Mouse (Mus musculus): ENCODE measurements around the gene Flvcr1. TPM values are rescaled to one million over a fixed set of nuclear protein-coding genes. Genes with fewer than 3 reads are reported as not detected.

The Flvcr1 gene
- 10.3 and 11.6 TPM in 2 replicates for polyA plus RNA-seq (2014; fragmentation: Nextera tagmentation; extraction: Ambion mirVana)

- ATAC-seq (ENCODE audit: low FRiP score), result peak; percentile 98
- peak; percentile 97 for DNase-seq (ENCODE audit: low spot score)
- WGBS, result under 1% methylated on average over 49 of the region's 50 CpGs
Observed at GRCm38 (mm10) chr1:191026021-191026713, at the start of gene Flvcr1. Gene Flvcr1 (minus strand): TSS chr1:191026158.

GRCm38 (mm10) chr1:191075199-191075883 lies 49.4 kb upstream of the Flvcr1 start:
- 66% methylated on average over 10 of the region's 10 CpGs for WGBS
- Histone ChIP-seq H3K27ac (no peak overlapping the region), H3K9me3 (ENCODE audit: control insufficient read depth, low read length) (no peaks in the 10 kb centered on the region), H3K36me3 (replicated peaks; ENCODE audit: control insufficient read depth, insufficient read depth) (peaks cover 3% of the 10 kb centered on the region), H3K27me3 (ENCODE audit: control insufficient read depth, insufficient read depth, low read length) (no peaks in the 10 kb centered on the region), H3K4me1 (replicated peaks; ENCODE audit: control insufficient read depth, insufficient read depth, low read length) (no peaks in the 10 kb centered on the region), H3K4me2 (replicated peaks) (no peak overlapping the region), H3K4me3 (replicated peaks; ENCODE audit: low read length) (no peak overlapping the region), H3K9ac (no peak overlapping the region)
- peak; percentile 80 for DNase-seq (ENCODE audit: low spot score)
- no peak for ATAC-seq (ENCODE audit: low FRiP score)

More at GRCm38 (mm10) chr1:191026021-191026713, at the start of gene Flvcr1:
- Histone ChIP-seq H3K4me2 (replicated peaks) (peak within 1 kb of the TSS; percentile 99), H3K4me1 (replicated peaks; ENCODE audit: control insufficient read depth, insufficient read depth, low read length) (peaks cover 20% of the 10 kb centered on the region), H3K4me3 (replicated peaks; ENCODE audit: low read length) (peak within 1 kb of the TSS; percentile 75), H3K9ac (peak within 1 kb of the TSS; percentile 90), H3K27me3 (ENCODE audit: control insufficient read depth, insufficient read depth, low read length) (no peaks in the 10 kb centered on the region), H3K9me3 (ENCODE audit: control insufficient read depth, low read length) (no peaks in the 10 kb centered on the region), H3K27ac (peak within 1 kb of the TSS; percentile 89), H3K36me3 (replicated peaks; ENCODE audit: control insufficient read depth, insufficient read depth) (peaks cover 8% of the 10 kb centered on the region; the same call in 1 of the 2 replicates)

GRCm38 (mm10) chr1:191073486-191073885 lies 47.5 kb upstream of the Flvcr1 start:
- Histone ChIP-seq H3K27me3 (ENCODE audit: control insufficient read depth, insufficient read depth, low read length) (no peaks in the 10 kb centered on the region), H3K36me3 (replicated peaks; ENCODE audit: control insufficient read depth, insufficient read depth) (peaks cover 8% of the 10 kb centered on the region), H3K4me1 (replicated peaks; ENCODE audit: control insufficient read depth, insufficient read depth, low read length) (no peaks in the 10 kb centered on the region), H3K4me2 (replicated peaks) (no peak overlapping the region), H3K27ac (no peak overlapping the region), H3K9me3 (ENCODE audit: control insufficient read depth, low read length) (no peaks in the 10 kb centered on the region), H3K4me3 (replicated peaks; ENCODE audit: low read length) (no peak overlapping the region), H3K9ac (no peak overlapping the region)
- 90% methylated on average over 4 of the region's 4 CpGs for WGBS
- ATAC-seq (ENCODE audit: low FRiP score), result no peak
- no peak for DNase-seq (ENCODE audit: low spot score)

- no peak for ATAC-seq (ENCODE audit: low FRiP score)
- no peak overlapping the region for H3K4me2 ChIP-seq (replicated peaks)
- no peaks in the 10 kb centered on the region for H3K27me3 ChIP-seq (ENCODE audit: control insufficient read depth, insufficient read depth, low read length)
- no peak overlapping the region for H3K27ac ChIP-seq
- H3K4me1 ChIP-seq (replicated peaks; ENCODE audit: control insufficient read depth, insufficient read depth, low read length), result no peaks in the 10 kb centered on the region
- no peak overlapping the region for H3K4me3 ChIP-seq (replicated peaks; ENCODE audit: low read length)
- WGBS, result 78% methylated on average over 6 of the region's 6 CpGs
- no peak overlapping the region for H3K9ac ChIP-seq
- H3K9me3 ChIP-seq (ENCODE audit: control insufficient read depth, low read length), result no peaks in the 10 kb centered on the region
- peaks cover 8% of the 10 kb centered on the region for H3K36me3 ChIP-seq (replicated peaks; ENCODE audit: control insufficient read depth, insufficient read depth)
- no peak for DNase-seq (ENCODE audit: low spot score)
Observed at GRCm38 (mm10) chr1:191073001-191073400, 47.0 kb upstream of the Flvcr1 start.

- Histone ChIP-seq H3K36me3 (replicated peaks; ENCODE audit: control insufficient read depth, insufficient read depth) (peaks cover 8% of the 10 kb centered on the region), H3K9me3 (ENCODE audit: control insufficient read depth, low read length) (no peaks in the 10 kb centered on the region), H3K4me2 (replicated peaks) (no peak overlapping the region), H3K9ac (no peak overlapping the region), H3K4me1 (replicated peaks; ENCODE audit: control insufficient read depth, insufficient read depth, low read length) (no peaks in the 10 kb centered on the region), H3K4me3 (replicated peaks; ENCODE audit: low read length) (no peak overlapping the region), H3K27ac (no peak overlapping the region), H3K27me3 (ENCODE audit: control insufficient read depth, insufficient read depth, low read length) (no peaks in the 10 kb centered on the region)
- 93% methylated on average over 16 of the region's 16 CpGs for WGBS
- DNase-seq (ENCODE audit: low spot score) (no peak), ATAC-seq (ENCODE audit: low FRiP score) (no peak)
Observed at GRCm38 (mm10) chr1:191072329-191072913, 46.5 kb upstream of the Flvcr1 start.

- WGBS, result 91% methylated on average over 6 of the region's 6 CpGs
Observed at GRCm38 (mm10) chr1:191071613-191072012, 45.7 kb upstream of the Flvcr1 start.

GRCm38 (mm10) chr1:191070259-191070658 lies 44.3 kb upstream of the Flvcr1 start:
- no peaks in the 10 kb centered on the region for H3K9me3 ChIP-seq (ENCODE audit: control insufficient read depth, low read length)
- no peaks in the 10 kb centered on the region for H3K27me3 ChIP-seq (ENCODE audit: control insufficient read depth, insufficient read depth, low read length)
- no peak overlapping the region for H3K4me2 ChIP-seq (replicated peaks)
- DNase-seq (ENCODE audit: low spot score), result no peak
- WGBS, result 87% methylated on average over 4 of the region's 4 CpGs
- peaks cover 8% of the 10 kb centered on the region; the same call in 1 of the 2 replicates for H3K36me3 ChIP-seq (replicated peaks; ENCODE audit: control insufficient read depth, insufficient read depth)
- H3K4me1 ChIP-seq (replicated peaks; ENCODE audit: control insufficient read depth, insufficient read depth, low read length), result no peaks in the 10 kb centered on the region
- no peak overlapping the region for H3K4me3 ChIP-seq (replicated peaks; ENCODE audit: low read length)
- H3K9ac ChIP-seq, result no peak overlapping the region
- ATAC-seq (ENCODE audit: low FRiP score), result no peak
- H3K27ac ChIP-seq, result no peak overlapping the region

More at GRCm38 (mm10) chr1:191071613-191072012, 45.7 kb upstream of the Flvcr1 start:
- Histone ChIP-seq H3K9ac (no peak overlapping the region), H3K27me3 (ENCODE audit: control insufficient read depth, insufficient read depth, low read length) (no peaks in the 10 kb centered on the region), H3K27ac (no peak overlapping the region), H3K4me3 (replicated peaks; ENCODE audit: low read length) (no peak overlapping the region), H3K36me3 (replicated peaks; ENCODE audit: control insufficient read depth, insufficient read depth) (peaks cover 8% of the 10 kb centered on the region; the same call in 1 of the 2 replicates), H3K4me1 (replicated peaks; ENCODE audit: control insufficient read depth, insufficient read depth, low read length) (no peaks in the 10 kb centered on the region), H3K9me3 (ENCODE audit: control insufficient read depth, low read length) (no peaks in the 10 kb centered on the region), H3K4me2 (replicated peaks) (no peak overlapping the region)
- ATAC-seq (ENCODE audit: low FRiP score) (no peak), DNase-seq (ENCODE audit: low spot score) (no peak)

GRCm38 (mm10) chr1:191068377-191068776 lies 42.4 kb upstream of the Flvcr1 start:
- ATAC-seq (ENCODE audit: low FRiP score) (no peak), DNase-seq (ENCODE audit: low spot score) (no peak)
- 86% methylated on average over 5 of the region's 5 CpGs for WGBS
- no peak overlapping the region for H3K9ac ChIP-seq
- no peaks in the 10 kb centered on the region for H3K9me3 ChIP-seq (ENCODE audit: control insufficient read depth, low read length)
- H3K4me3 ChIP-seq (replicated peaks; ENCODE audit: low read length), result no peak overlapping the region
- no peak overlapping the region for H3K4me2 ChIP-seq (replicated peaks)
- no peak overlapping the region for H3K27ac ChIP-seq
- H3K27me3 ChIP-seq (ENCODE audit: control insufficient read depth, insufficient read depth, low read length), result no peaks in the 10 kb centered on the region
- H3K4me1 ChIP-seq (replicated peaks; ENCODE audit: control insufficient read depth, insufficient read depth, low read length), result no peaks in the 10 kb centered on the region
- H3K36me3 ChIP-seq (replicated peaks; ENCODE audit: control insufficient read depth, insufficient read depth), result peaks cover 8% of the 10 kb centered on the region; the same call in 1 of the 2 replicates

- Histone ChIP-seq H3K4me3 (replicated peaks; ENCODE audit: low read length) (no peak overlapping the region), H3K4me2 (replicated peaks) (no peak overlapping the region), H3K9me3 (ENCODE audit: control insufficient read depth, low read length) (no peaks in the 10 kb centered on the region), H3K4me1 (replicated peaks; ENCODE audit: control insufficient read depth, insufficient read depth, low read length) (peaks cover 7% of the 10 kb centered on the region; the same call in 1 of the 2 replicates), H3K27ac (no peak overlapping the region), H3K36me3 (replicated peaks; ENCODE audit: control insufficient read depth, insufficient read depth) (peaks cover 4% of the 10 kb centered on the region; the same call in 1 of the 2 replicates), H3K27me3 (ENCODE audit: control insufficient read depth, insufficient read depth, low read length) (no peaks in the 10 kb centered on the region), H3K9ac (no peak overlapping the region)
- 94% methylated on average over 4 of the region's 4 CpGs for WGBS
- no peak for DNase-seq (ENCODE audit: low spot score)
- no peak for ATAC-seq (ENCODE audit: low FRiP score)
Observed at GRCm38 (mm10) chr1:191065188-191065587, 39.2 kb upstream of the Flvcr1 start.

Data from hindbrain, embryonic 14.5 days (tissue).